Mouse (Mus musculus): ENCODE data around the gene Myo1d.

GRCm38 (mm10) chr11:80767320-80767617 lies 12.6 kb downstream of the Myo1d start:
- no peak for TF ChIP-seq POLR2A (IDR thresholded peaks at IDR 0.05; ENCODE audit: insufficient read depth, low read depth, low read length)
- TF ChIP-seq CTCF (IDR thresholded peaks at IDR 0.05; ENCODE audit: insufficient read depth, low read depth, low read length): no peak
